In the genomic region with DNA sequence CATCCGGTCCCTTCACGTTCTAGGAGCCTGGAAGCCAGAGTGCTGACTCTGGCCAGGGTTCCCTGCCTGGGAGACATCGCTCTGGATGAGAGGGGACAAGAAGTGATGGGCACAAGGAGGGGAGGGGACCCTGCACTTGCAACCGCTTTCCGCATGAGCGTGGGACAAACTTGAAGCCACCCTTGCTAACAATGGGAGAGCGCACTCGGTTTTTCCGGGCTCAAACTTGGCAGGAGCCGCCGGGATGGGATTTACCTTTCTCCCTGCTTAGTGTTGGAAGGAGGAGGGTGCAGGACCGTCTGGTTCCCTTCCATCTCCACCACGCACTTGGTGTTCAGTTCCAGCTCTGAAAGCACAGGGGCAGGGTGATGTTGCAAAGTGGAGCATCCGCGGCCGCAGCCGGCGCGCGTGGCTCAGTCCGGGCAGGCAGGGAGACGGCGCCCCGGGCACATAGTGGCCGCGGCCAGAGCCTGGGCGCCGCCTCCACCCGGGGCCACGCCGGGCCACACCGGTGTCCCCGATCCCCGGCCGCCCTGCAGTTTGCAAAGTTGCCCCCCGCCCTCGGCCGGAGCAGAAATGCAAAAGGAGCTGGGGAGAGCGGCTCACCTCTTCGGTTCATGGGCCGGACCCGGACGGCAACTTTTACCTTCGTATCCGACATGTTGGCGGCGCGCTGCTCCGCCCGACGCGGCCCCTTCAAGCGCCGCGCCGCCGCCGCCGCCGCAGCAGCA, we compare ENCODE assay signal across 8 mouse cellular contexts. TPM values are rescaled to one million over a fixed set of nuclear protein-coding genes. Genes with fewer than 3 reads are reported as not detected.
DNase-seq lines count a peak whose midpoint lies in the region; ATAC-seq and TF ChIP-seq lines count a peak whose summit lies in the region.

No protein-coding gene starts in this region.

- H3K4me3 ChIP-seq in erythroblast, embryonic 14.5 days (replicated peaks), result peak overlapping the region; percentile 69
- peak overlapping the region; percentile 47 for H3K4me3 ChIP-seq in cortical plate, adult 2 months (ENCODE audit: insufficient read depth, low read length)
- peak overlapping the region; percentile 79 for H3K4me3 ChIP-seq in intestine, embryonic 15.5 days (replicated peaks)
- H3K4me3 ChIP-seq in limb, embryonic 10.5 days, result peak overlapping the region; percentile 88
- H3K4me3 ChIP-seq in midbrain, embryonic 13.5 days (replicated peaks), result peak overlapping the region; percentile 65

- H3K4me2 ChIP-seq in intestine, embryonic 15.5 days (replicated peaks), result peak overlapping the region; percentile 86
- H3K4me2 ChIP-seq in midbrain, embryonic 13.5 days (replicated peaks), result peak overlapping the region; percentile 79

- peaks cover 18% of the 10 kb centered on the region for H3K4me1 ChIP-seq in erythroblast, embryonic 14.5 days (ENCODE audit: control insufficient read depth)
- H3K4me1 ChIP-seq in cortical plate, adult 2 months (ENCODE audit: control insufficient read depth, insufficient read depth, low read length), result no peaks in the 10 kb centered on the region
- 0 out of 2 replicates have a peak, but pooled peaks cover 8% of the 10 kb centered on the region for H3K4me1 ChIP-seq in intestine, embryonic 15.5 days (replicated peaks)
- peaks cover 26% of the 10 kb centered on the region for H3K4me1 ChIP-seq in limb, embryonic 10.5 days
- H3K4me1 ChIP-seq in midbrain, embryonic 13.5 days (replicated peaks), result peaks cover 31% of the 10 kb centered on the region

- H3K27ac ChIP-seq in cortical plate, adult 2 months (ENCODE audit: insufficient read depth, low read length), result peak overlapping the region; percentile 81
- H3K27ac ChIP-seq in intestine, embryonic 15.5 days, result peak overlapping the region; percentile 100
- H3K27ac ChIP-seq in limb, embryonic 10.5 days, result peak overlapping the region; percentile 96
- peak overlapping the region; percentile 97 for H3K27ac ChIP-seq in midbrain, embryonic 13.5 days

- TF ChIP-seq POLR2A in cortical plate, adult 2 months (IDR thresholded peaks at IDR 0.05; ENCODE audit: extremely low read depth, insufficient read depth, low read length), result 0 out of 2 replicates have a peak, but pooled peaks have one; percentile 44

- under 1% methylated on average over 60 of the region's 60 CpGs for WGBS in intestine, embryonic 15.5 days
- WGBS in limb, embryonic 10.5 days, result 2% methylated on average over 60 of the region's 60 CpGs
- under 1% methylated on average over 57 of the region's 60 CpGs for WGBS in midbrain, embryonic 13.5 days

- H3K9ac ChIP-seq in intestine, embryonic 15.5 days, result peak overlapping the region; percentile 94
- peak overlapping the region; percentile 87 for H3K9ac ChIP-seq in midbrain, embryonic 13.5 days (replicated peaks)

- intact Hi-C loops in gastrocnemius, postnatal 14 days (cut with DNase I; ENCODE audit: low total_unique reads), result no loop called here

- no peaks in the 10 kb centered on the region for H3K9me3 ChIP-seq in erythroblast, embryonic 14.5 days (ENCODE audit: control insufficient read depth, low read length)
- H3K9me3 ChIP-seq in intestine, embryonic 15.5 days, result no peaks in the 10 kb centered on the region
- H3K9me3 ChIP-seq in limb, embryonic 10.5 days (replicated peaks), result no peaks in the 10 kb centered on the region
- no peaks in the 10 kb centered on the region for H3K9me3 ChIP-seq in midbrain, embryonic 13.5 days

- peaks cover 24% of the 10 kb centered on the region for H3K27me3 ChIP-seq in erythroblast, embryonic 14.5 days (ENCODE audit: control insufficient read depth)
- no peaks in the 10 kb centered on the region for H3K27me3 ChIP-seq in intestine, embryonic 15.5 days (replicated peaks)
- peaks cover 24% of the 10 kb centered on the region for H3K27me3 ChIP-seq in limb, embryonic 10.5 days (ENCODE audit: low read depth, poor library complexity, severe bottlenecking)
- 0 out of 2 replicates have a peak, but pooled peaks cover 3% of the 10 kb centered on the region for H3K27me3 ChIP-seq in midbrain, embryonic 13.5 days

- peak; percentile 46 for DNase-seq in gastrocnemius, postnatal 14 days
- peak; percentile 77 for DNase-seq in limb, embryonic 10.5 days (ENCODE audit: low spot score)
- DNase-seq in spleen, postnatal 10 days (ENCODE audit: low spot score in 2 of 2), result peak; percentile 49 to 52

- ATAC-seq in erythroblast, adult 5-6 weeks (replicated peaks; ENCODE audit: low FRiP score, poor library complexity, severe bottlenecking), result no peak
- peak; percentile 67 for ATAC-seq in intestine, embryonic 15.5 days
- ATAC-seq in midbrain, embryonic 13.5 days, result peak; percentile 77

- no peak for TF ChIP-seq CTCF in cortical plate, adult 2 months (IDR thresholded peaks at IDR 0.05; ENCODE audit: extremely low read depth, insufficient read depth, low read length)

- H3K36me3 ChIP-seq in erythroblast, embryonic 14.5 days (ENCODE audit: control insufficient read depth), result peaks cover 3% of the 10 kb centered on the region; the same call in 1 of the 2 replicates
- peaks cover 4% of the 10 kb centered on the region; the same call in 1 of the 2 replicates for H3K36me3 ChIP-seq in intestine, embryonic 15.5 days
- peaks cover 27% of the 10 kb centered on the region for H3K36me3 ChIP-seq in limb, embryonic 10.5 days
- peaks cover 15% of the 10 kb centered on the region; the same call in 1 of the 2 replicates for H3K36me3 ChIP-seq in midbrain, embryonic 13.5 days

RNA-seq across cellular contexts. Expression of gene Kif13a, which starts 0.5 kb away (rescaled TPM):
- 0.01 TPM in 2 replicates for polyA plus RNA-seq in erythroblast, embryonic 14.5 days (2012)
- 7.1 TPM in 2 replicates for total RNA-seq in erythroblast, adult 5-6 weeks (2015; ENCODE audit: low replicate concordance)
- total RNA-seq in erythroblast, adult 5-6 weeks (2017; ENCODE audit: low replicate concordance), result 6.6 and 12.8 TPM in 2 replicates
- polyA plus RNA-seq in cortical plate, adult 2 months (2012; rRNA removed), result 16.0 TPM in 2 replicates
- total RNA-seq in gastrocnemius, postnatal 14 days (2021), result 10 to 100 TPM; 56.0 to 56.5 TPM
- 17.0 and 17.6 TPM in 2 replicates for polyA plus RNA-seq in intestine, embryonic 15.5 days (2015; fragmentation: Nextera tagmentation; extraction: Ambion mirVana)
- 13.5 and 13.6 TPM in 2 replicates for polyA plus RNA-seq in limb, embryonic 10.5 days (2016; fragmentation: Nextera tagmentation; extraction: Ambion mirVana)
- 9.6 and 10.1 TPM in 2 replicates for polyA plus RNA-seq in midbrain, embryonic 13.5 days (2015; fragmentation: Nextera tagmentation; extraction: Ambion mirVana)

Comparison
In these comparisons a context has a peak if more than half of its experiments do, and no peak if none do; other contexts are left out.
1. RNA of gene Kif13a, which starts 0.5 kb away (polyA plus RNA-seq): 17.0 to 17.6 TPM in intestine, embryonic 15.5 days, 16.0 TPM in cortical plate, adult 2 months, 13.5 to 13.6 TPM in limb, embryonic 10.5 days and 9.6 to 10.1 TPM in midbrain, embryonic 13.5 days; 0.01 TPM in erythroblast, embryonic 14.5 days; every median in the first group is over 10 times any median in the second.
2. Peak in every context shown above with its lines, with median percentiles within 50 percentile points of each other: H3K4me3 ChIP-seq, H3K27ac ChIP-seq and DNase-seq.